Mouse (Mus musculus) C2C12 (cell line): Measurements from ENCODE around the gene Rita1. TPM values are rescaled to one million over a fixed set of nuclear protein-coding genes. Genes with fewer than 3 reads are reported as not detected.

Source experiments
- H3K27me3 ChIP-seq: one replicate; pipeline ENCODE4 v1.6.1; 2011; ENCODE audit not compliant: control insufficient read depth, insufficient read depth, insufficient read length
- H3K36me3 ChIP-seq: one replicate; pipeline ENCODE4 v1.6.1; 2011; ENCODE audit not compliant: control insufficient read depth, insufficient read depth
- H3K4me3 ChIP-seq: one replicate; pipeline ENCODE4 v1.5.1; 2011; ENCODE audit warnings: mild to moderate bottlenecking, control low read depth; ENCODE audit not compliant: poor library complexity, insufficient read depth, severe bottlenecking
- H3K79me2 ChIP-seq: one replicate; pipeline ENCODE4 v1.6.1; 2011; ENCODE audit not compliant: control insufficient read depth, insufficient read depth
- H3K79me3 ChIP-seq: one replicate; pipeline ENCODE4 v1.6.1; 2011; ENCODE audit warnings: low read depth, control low read depth
- H3ac ChIP-seq: one replicate; pipeline ENCODE3; 2011; ENCODE audit warnings: low read depth; ENCODE audit not compliant: control insufficient read depth, insufficient read length
- CEBPB ChIP-seq: IDR thresholded peaks from one replicate; pipeline ENCODE4 v1.6.1; 2011; ENCODE audit warnings: low read depth, mild to moderate bottlenecking, control low read depth, moderate library complexity
- CTCF ChIP-seq: IDR thresholded peaks from one replicate; pipeline ENCODE4 v1.5.1; 2011; ENCODE audit not compliant: control insufficient read depth, insufficient read depth, insufficient read length
- FOSL1 ChIP-seq: IDR thresholded peaks from one replicate; pipeline ENCODE4 v1.8.0; 2011; ENCODE audit warnings: mild to moderate bottlenecking, low read length; ENCODE audit not compliant: poor library complexity, insufficient read depth, severe bottlenecking
- MAX ChIP-seq: IDR thresholded peaks from one replicate; pipeline ENCODE4 v1.6.1; 2011; ENCODE audit warnings: mild to moderate bottlenecking, control low read depth
- MYOD1 ChIP-seq: IDR thresholded peaks from one replicate; pipeline ENCODE4 v1.6.1; 2011; ENCODE audit warnings: low read depth; ENCODE audit not compliant: control insufficient read depth, insufficient read length
- MYOG ChIP-seq: IDR thresholded peaks from one replicate; pipeline ENCODE4 v1.6.1; 2011; ENCODE audit not compliant: control insufficient read depth, insufficient read length; ENCODE audit errors: extremely low read depth
- USF1 ChIP-seq: IDR thresholded peaks from one replicate; pipeline ENCODE4 v1.6.1; 2011; ENCODE audit warnings: low read depth, mild to moderate bottlenecking, control low read depth, moderate library complexity
- polyA plus RNA-seq: library from polyadenylated mRNA; unstranded; fragments of >200 nt; fragmentation: generic; extraction: Trizol; gene quantifications from one replicate; pipeline ENCODE4 v1.2.1, GENCODE M21; 2012; ENCODE audit warnings: missing spikeins

Gene Rita1
- polyA plus RNA-seq, 1 experiment = 17.2 TPM

- no peak for TF ChIP-seq USF1
- TF ChIP-seq CEBPB = no peak
- TF ChIP-seq MYOD1 = no peak
- TF ChIP-seq MYOG = no peak
- no peak for TF ChIP-seq MAX
- TF ChIP-seq FOSL1 = no peak
- no peak for TF ChIP-seq CTCF
- Histone ChIP-seq H3K4me3 (no peak overlapping the region), H3K36me3 (peaks cover 71% of the 10 kb centered on the region), H3K27me3 (no peaks in the 10 kb centered on the region), H3ac (no peak overlapping the region), H3K79me3 (no peaks in the 10 kb centered on the region), H3K79me2 (no peaks in the 10 kb centered on the region)
Measured at GRCm38 (mm10) chr5:120548236-120548850, 64.0 kb downstream of the Rita1 start.

Other genes starting within 250 kb of the Rita1 start
- gene Lhx5, start 180.9 kb downstream of the Rita1 start, polyA plus RNA-seq = not detected
- 0.69 TPM for gene Sdsl, start 139.8 kb downstream of the Rita1 start, polyA plus RNA-seq
- gene Sds, start 136.1 kb downstream of the Rita1 start, polyA plus RNA-seq = 0.19 TPM
- 36.4 TPM for gene Plbd2, start 109.0 kb downstream of the Rita1 start, polyA plus RNA-seq
- 6.1 TPM for gene Slc8b1, start 101.4 kb downstream of the Rita1 start, polyA plus RNA-seq
- 34.6 TPM for gene Tpcn1, start 23.9 kb downstream of the Rita1 start, polyA plus RNA-seq
- 0.33 TPM for gene Iqcd, start 23.6 kb downstream of the Rita1 start, polyA plus RNA-seq
- 50.2 TPM for gene Ddx54, start 150 bp upstream of the Rita1 start, polyA plus RNA-seq
- gene Cfap73, start 21.6 kb upstream of the Rita1 start, polyA plus RNA-seq = not detected
- gene Rasal1, start 36.2 kb upstream of the Rita1 start, polyA plus RNA-seq = not detected
- not detected for gene Dtx1, start 99.3 kb upstream of the Rita1 start, polyA plus RNA-seq
- gene Oas2, start 137.3 kb upstream of the Rita1 start, polyA plus RNA-seq = not detected
- not detected for gene Oas3, start 165.1 kb upstream of the Rita1 start, polyA plus RNA-seq
- not detected for gene Oas1e, start 182.9 kb upstream of the Rita1 start, polyA plus RNA-seq
- gene Oas1c, start 199.9 kb upstream of the Rita1 start, polyA plus RNA-seq = 0.07 TPM
- gene Oas1f, start 234.8 kb upstream of the Rita1 start, polyA plus RNA-seq = not detected
- gene Oas1h, start 248.8 kb upstream of the Rita1 start, polyA plus RNA-seq = not detected